Mouse (Mus musculus) testis, postnatal 10 days (tissue): ENCODE results near the gene Ciao2a.

Source experiments
- DNase-seq: peaks from one replicate; pipeline ENCODE4 v3.0.0; 2021; ENCODE audit warnings: low spot score

Ciao2a gene

GRCm38 (mm10) chr9:66162995-66163394 lies 36.6 kb downstream of the Ciao2a start:
- DNase-seq = no peak

- no peak for DNase-seq
Observed at GRCm38 (mm10) chr9:66167222-66167621, 40.8 kb downstream of the Ciao2a start.

- no peak for DNase-seq
Observed at GRCm38 (mm10) chr9:66168233-66168632, 41.8 kb downstream of the Ciao2a start.

GRCm38 (mm10) chr9:66170506-66170905 lies 44.1 kb downstream of the Ciao2a start:
- no peak for DNase-seq

GRCm38 (mm10) chr9:66171275-66171921 lies 45.0 kb downstream of the Ciao2a start:
- no peak for DNase-seq

- DNase-seq = no peak
Observed at GRCm38 (mm10) chr9:66173316-66173855, 47.0 kb downstream of the Ciao2a start.

- no peak for DNase-seq
Observed at GRCm38 (mm10) chr9:66174985-66175384, 48.6 kb downstream of the Ciao2a start.

GRCm38 (mm10) chr9:66177975-66178374 lies 51.6 kb downstream of the Ciao2a start:
- DNase-seq = no peak

- no peak for DNase-seq
Observed at GRCm38 (mm10) chr9:66179795-66180194, 53.4 kb downstream of the Ciao2a start.

GRCm38 (mm10) chr9:66181126-66181825 lies 54.9 kb downstream of the Ciao2a start:
- DNase-seq = no peak

- DNase-seq = no peak
Observed at GRCm38 (mm10) chr9:66181826-66182678, 55.6 kb downstream of the Ciao2a start.

- no peak for DNase-seq
Observed at GRCm38 (mm10) chr9:66182679-66182993, 56.2 kb downstream of the Ciao2a start.

GRCm38 (mm10) chr9:66183023-66183422 lies 56.6 kb downstream of the Ciao2a start:
- DNase-seq = no peak

- no peak for DNase-seq
Observed at GRCm38 (mm10) chr9:66184572-66184971, 58.2 kb downstream of the Ciao2a start.

- no peak for DNase-seq
Observed at GRCm38 (mm10) chr9:66186426-66186825, 60.0 kb downstream of the Ciao2a start.
